Mouse (Mus musculus): Measurements from ENCODE around the gene Snx15.
A peak's percentile ranks its signal among the peaks of the same experiment; 100 is the strongest.

DNA sequence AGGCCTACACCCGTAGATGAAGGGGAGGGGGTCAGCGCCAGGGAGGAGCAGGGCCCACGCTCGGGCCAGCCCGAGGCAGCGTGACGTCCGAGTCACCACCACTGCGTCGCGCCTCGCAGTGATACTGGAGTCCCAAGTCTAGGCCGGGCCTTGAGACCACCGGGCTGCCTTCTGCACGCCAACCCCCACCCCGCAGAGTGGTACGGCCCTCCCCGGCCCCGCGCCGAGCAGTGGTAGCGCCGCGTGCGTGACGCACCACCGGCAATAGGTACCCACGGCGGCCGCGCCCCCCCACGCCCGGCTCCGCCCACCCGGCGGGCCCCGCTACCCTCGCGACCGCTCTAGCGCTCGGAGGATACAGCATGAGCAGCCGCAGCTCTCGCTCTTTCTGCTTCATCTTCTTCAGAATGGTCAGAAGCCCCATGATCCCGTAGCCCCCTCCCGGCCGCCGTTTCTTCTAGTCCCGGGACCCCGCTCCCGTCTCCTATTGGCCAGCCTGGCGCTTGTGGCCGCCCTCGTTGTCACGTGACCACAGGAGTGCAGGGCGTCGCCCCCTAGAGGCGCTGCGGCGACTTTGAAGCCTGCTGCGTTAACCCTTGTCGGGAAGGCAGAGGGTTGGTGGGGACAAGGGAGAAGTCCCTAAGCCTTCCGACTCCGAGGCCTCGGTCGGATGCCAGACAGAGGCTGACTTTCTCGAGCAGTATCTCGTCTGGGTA lies 12.7 kb upstream of the Snx15 start, which contains the start of gene Batf2:
- TF ChIP-seq ZMIZ1 (IDR thresholded peaks at IDR 0.05; ENCODE audit: low read depth, low read length) (peak; percentile 42; the same call in 1 of the 2 replicates), RAD21 (IDR thresholded peaks at IDR 0.05; ENCODE audit: low read depth, low read length) (no peak), E2F4 (IDR thresholded peaks at IDR 0.05; ENCODE audit: insufficient replicate concordance, low read depth, low read length) (peak; percentile 30; the same call in 1 of the 2 replicates), MYC (IDR thresholded peaks at IDR 0.05; ENCODE audit: low read depth, low read length) (no peak), ZC3H11A (IDR thresholded peaks at IDR 0.05; ENCODE audit: low read depth, low read length) (no peak)

All from CH12.LX (cell line).